Mouse (Mus musculus): ENCODE measurements around the gene Nudt5.

Gene Nudt5

DNA sequence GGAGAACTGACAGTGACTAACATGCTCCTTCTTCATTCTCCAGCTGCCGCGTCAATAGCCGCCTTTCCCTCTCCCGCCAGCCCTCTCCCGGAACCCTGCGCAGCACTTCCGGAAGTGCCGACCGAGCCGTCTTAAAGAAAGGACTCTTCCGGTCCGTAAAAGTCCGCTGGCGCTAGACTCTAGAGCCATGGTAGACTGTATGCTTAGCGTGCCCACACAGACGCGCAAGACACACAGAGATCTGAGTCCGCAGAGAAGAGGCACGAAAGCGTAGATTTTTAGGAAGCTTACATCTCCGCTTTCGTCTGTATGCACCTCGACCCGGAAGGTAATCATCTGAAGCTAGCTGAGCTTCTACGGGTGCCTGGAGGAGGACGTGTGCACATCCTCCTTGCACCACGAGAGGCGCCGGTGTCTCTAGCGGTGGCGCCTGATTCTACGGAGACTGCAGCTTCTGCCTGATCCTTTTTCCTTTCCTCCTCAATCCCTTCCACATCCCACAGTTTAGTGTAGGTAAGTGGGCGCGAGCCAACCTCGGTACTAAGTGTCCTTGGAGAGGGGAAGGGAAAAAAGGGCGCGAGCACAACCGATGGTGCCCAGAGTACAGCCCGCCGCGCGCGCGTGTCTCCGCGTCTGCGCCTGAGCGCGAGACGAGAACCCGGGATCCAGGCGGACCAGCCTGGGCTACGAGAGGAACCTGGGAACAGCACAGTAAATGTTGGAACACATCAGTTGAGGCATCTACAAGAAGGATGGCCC is at the start of gene Nudt5, which contains the start of gene Cdc123:
Gene Nudt5, plus strand, starts transcription at position 147 of the 759 bp plus-strand sequence.
Gene Cdc123, minus strand, starts transcription at position 292 of the 759 bp plus-strand sequence.
- peak; percentile 92 to 95 for DNase-seq (ENCODE audit: low spot score in 2 of 2)

DNA sequence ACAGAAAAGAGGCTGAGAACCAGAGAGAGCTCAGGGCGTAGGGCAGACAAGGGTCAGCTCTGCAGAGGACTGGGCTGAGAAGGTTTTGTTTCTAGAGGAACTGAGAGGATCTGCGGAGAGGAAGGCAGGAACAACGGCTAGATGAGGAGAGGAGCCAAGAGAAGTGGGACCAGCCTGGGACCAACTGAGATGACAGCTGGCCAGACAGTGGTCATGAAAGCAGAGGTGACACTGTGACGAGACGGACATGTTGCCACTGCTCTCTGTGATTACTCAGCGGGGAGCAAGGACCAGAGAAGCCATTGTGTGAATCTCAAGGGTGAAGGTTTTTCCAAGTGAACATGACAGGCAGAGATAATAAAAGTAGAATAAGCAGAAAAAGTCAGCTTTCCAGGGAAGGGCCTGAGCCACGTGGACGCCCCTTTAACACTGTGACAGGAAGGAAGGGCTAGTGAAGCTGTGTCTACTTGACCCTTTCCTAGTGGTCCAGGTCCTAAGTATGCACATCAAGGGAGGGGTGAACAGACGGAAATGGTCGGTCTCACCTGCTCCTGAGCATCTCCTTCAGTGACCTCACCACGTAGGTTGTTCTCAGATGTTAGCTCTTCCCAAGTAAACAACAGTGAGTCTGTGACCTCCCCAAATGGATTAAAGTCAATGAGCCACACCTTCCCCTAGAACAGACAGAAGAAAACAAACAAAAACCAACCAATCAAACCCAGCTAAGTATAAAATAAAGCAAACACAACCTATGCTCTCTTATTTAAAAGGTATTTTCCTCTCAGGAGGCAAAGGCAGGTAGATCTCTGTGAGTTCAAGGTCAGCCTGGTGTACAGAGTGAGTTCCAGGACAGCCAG is 46.8 kb upstream of the Nudt5 start:
- DNase-seq (ENCODE audit: low spot score in 2 of 2) = no peak

DNA sequence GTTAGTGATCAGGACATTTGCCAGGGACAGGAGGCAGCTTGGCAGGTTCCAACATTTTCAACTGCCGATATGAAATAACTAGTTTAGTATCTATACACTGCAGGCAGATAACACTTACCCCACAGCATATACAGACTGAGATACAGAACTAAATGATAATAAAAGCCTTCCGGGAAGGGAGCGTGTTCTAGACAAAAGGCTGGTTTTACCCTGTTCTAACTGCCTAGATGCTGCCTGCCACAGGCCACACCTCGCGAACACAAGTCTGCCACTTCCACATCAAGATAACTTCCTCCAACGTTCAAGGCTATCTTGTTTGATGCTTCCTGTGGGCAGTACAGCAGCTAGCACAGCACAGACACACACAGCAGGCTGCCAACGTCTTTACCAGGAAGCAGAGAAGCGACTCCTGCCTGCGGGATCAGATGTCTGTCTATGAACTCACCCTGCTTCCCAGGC is 43.6 kb upstream of the Nudt5 start:
- no peak for DNase-seq (ENCODE audit: low spot score in 2 of 2)

DNA sequence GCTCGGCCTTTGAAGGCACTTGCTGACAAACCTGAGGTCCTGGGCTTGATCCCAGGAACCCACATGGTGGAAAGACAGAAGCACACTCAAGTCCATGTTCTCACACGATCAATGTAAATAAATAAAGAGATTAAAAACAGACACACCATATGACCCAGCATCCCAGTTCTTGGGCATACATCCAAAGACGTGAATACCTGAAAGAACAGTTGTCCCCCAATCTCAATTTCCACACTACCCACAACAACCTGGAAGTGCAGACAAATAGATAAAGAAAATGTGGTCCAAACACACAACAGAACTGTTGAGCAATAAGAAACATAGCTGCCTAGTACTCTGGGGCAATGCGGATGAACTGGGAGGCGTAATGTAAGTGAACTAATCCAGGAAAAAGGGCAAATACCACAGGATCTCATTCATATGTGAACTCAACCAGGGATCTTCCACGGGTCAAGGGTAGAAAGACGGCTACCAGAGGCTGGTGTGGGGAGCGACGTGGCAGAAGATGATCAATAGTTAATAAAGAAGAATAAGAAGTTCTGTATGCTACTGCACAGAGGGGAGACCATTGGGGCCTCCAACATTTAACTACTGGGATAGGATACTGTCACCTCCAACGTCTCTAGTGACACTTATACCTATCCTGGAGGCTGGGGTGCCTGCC is 42.8 kb upstream of the Nudt5 start:
- no peak for DNase-seq (ENCODE audit: low spot score in 2 of 2)

DNA sequence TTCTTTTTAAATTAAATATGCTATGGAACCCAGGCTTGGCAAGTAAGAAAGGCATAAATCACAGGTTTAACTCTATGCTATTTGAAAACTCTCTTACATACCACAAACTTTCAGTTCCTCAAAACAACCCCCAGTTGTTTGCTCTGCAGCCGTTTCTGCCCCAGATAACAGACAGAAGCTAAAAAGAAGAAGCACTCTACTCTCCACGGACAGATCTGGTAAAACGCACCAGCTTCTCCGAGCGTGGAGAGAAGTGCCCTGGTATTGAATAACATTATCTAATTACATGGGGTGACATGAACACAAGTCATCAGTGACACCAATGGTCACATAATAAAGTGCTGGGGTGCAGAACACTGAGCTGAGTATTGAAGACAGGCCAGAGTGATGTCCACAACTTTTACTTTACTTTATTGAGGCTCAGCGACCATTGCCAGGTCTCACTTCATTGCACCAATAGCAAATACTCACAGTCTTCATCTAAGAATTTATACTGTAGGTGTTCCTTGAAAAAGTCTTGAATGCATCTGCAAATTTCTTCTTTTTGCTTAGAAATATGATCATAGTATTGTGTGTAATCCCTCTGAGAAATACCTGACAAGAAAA is 40.3 kb upstream of the Nudt5 start:
- DNase-seq (ENCODE audit: low spot score in 2 of 2) = no peak

DNA sequence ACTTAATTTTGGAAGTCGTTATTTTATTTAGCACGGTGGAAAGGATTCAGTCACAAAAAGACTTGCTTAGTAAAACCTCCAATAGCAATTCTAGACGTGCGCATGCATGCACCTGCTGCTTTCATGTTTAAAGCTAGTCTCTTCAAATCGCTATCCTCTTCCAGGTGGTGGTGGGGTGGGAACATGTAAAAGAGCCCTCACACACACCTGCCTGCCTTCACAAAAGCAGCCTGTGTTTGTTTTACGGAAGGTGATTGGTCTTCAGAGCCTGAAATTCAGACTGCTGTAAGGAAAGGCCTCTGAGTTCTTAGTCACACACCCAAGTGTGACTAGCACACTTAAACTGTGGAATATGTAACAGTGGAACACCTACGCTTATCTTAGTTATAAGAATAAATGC is 39.6 kb upstream of the Nudt5 start:
- DNase-seq (ENCODE audit: low spot score in 2 of 2) = no peak

DNA sequence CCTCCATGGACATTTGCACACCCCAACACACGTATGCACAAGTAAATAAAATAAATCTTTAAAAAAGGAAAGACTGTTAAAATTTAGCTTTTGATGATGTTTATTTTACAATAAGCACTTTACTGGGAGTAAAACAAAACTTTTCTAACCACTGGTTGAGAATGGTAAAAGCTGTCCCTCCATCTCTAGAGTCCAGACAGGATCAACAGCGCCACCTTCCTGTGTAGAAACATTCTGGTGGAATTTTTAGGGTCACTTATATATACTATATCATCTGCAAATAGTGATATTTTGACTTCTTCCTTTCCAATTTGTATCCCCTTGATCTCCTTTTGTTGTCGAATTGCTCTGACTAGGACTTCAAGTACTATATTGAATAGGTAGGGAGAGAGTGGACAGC is 38.6 kb upstream of the Nudt5 start:
- peak in 1 of 2 experiments; percentile 19 for DNase-seq (ENCODE audit: low spot score in 2 of 2)

DNA sequence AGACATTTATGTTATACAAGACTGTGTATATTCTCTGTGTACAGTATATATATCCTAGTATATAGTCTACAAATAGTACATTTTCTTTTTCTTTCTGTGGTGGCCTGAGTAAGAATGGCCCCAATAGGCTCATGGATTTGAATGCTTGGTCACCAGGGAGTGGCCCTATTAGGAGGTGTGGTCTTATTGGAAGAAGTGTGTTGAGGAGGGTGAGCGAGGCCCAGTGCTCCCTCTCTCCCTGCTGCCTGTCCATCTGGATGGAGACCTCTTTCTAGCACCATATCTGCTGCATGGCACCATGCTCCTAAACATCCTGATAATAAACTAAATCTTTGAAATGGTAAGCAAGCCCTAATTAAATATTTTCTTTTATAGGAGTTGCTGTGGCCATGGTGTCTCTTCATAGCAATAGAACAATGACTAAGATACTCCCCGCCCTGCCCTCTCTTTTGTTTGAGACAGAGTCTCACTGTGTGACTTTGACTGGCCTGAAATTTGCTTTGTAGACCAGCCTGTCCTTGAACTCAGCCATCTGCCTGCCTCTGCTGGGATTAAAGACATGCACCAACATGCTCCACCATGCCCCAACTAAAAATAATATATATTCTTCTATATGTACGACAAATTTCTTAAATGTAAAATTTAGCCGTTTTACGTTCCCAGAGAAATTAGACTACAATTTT is 34.6 kb upstream of the Nudt5 start:
- DNase-seq (ENCODE audit: low spot score in 2 of 2) = no peak

DNA sequence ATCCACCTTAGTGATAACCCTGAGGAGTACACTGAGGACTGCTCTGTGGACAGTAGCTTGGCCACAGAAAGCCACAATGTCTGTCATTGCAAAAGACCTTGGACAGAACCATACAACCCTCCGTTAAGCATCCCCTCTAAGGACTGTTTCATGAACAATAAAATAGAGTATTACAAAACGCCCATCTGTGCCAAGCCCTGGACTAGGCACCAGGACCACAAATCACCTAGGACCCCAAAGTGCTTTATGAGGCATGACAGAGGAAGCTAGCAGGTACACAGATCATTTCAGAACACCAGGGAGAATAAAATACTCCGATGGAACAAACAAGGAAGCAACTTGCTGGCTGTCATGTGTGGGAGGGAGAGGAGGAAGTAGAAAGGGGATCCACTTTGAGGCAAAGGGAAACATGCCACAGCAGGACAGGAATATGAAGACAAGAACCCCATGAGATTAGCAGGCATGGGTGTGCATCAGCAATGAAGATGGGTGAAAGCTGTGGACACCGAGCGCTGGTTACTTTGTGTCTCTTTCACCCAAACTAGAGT is 33.5 kb upstream of the Nudt5 start:
- DNase-seq (ENCODE audit: low spot score in 2 of 2) = no peak

DNA sequence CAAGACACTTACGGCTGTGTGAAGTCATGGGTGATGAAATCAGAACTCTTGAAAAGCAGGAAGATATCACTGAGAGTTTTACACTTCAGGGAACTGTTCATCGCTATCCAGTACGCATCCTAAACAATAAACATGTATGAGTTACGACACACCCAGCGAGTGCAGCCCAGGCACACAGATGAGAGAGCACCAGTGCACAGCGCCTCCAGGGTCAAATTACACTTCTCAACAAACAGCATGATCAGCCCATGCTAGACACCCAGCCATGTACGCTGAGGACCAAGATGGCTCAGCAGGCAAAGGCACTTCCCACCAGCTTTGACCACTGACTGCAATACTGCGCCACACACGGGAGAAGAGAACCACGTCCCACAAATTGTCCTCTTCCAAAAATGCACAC is 23.6 kb upstream of the Nudt5 start:
- no peak for DNase-seq (ENCODE audit: low spot score in 2 of 2)

DNA sequence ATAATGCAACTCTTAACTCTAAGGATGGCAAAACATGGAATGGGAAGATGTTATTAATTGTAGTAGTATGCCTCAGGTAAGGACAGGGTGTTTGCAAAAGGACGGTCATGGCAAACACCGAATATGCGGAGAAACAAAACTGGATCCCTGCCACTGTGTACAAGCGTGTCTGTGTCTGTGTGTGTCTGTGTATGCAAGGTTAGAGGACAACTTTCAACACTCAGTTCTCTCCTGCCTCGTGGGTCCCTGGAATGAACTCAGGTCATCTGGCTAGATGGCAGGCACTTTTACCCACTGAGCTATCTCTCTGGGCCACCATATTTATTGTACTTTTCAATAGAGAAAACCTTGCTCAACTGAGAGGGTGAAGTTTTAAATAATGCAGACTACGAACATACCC is 22.4 kb upstream of the Nudt5 start:
- DNase-seq (ENCODE audit: low spot score in 2 of 2) = no peak

DNA sequence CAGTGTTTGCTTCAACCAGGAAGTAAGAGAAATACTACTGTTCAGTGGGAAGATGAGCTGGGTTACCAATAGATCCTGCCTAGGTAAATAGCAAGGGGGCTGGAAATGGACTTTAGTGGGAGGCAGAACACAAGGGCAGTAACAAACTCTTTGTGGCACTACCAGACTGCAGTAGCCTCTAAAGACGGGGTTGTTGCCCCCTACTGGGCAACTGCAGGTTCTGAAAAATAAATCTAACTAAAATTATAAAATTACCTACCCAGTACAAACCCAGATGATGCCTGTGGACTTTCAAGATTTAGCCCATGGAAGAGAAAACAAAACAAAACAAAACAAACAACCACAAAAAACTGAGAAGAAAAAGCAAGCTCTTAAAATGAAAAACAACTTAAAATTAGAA is 20.6 kb upstream of the Nudt5 start:
- no peak for DNase-seq (ENCODE audit: low spot score in 2 of 2)

DNA sequence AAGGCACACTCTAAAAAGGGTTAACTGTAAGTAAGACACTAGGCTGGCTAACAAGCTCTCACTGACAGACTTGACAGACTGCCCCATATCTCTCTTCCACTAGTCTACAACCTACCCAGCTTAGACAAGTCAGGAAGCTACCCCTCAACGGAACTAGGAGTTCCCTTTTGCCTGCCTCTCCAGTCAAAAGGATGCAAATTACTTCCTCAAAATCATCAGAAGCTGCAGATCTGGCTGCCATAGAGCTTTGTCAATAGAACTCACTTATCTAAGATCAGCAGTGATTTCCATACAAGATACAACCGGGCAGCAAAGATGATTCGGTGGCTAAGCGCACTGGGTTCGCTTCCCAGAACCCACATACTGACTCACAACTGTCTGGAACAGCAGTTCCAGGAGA is 20.1 kb upstream of the Nudt5 start:
- DNase-seq (ENCODE audit: low spot score in 2 of 2) = no peak

DNA sequence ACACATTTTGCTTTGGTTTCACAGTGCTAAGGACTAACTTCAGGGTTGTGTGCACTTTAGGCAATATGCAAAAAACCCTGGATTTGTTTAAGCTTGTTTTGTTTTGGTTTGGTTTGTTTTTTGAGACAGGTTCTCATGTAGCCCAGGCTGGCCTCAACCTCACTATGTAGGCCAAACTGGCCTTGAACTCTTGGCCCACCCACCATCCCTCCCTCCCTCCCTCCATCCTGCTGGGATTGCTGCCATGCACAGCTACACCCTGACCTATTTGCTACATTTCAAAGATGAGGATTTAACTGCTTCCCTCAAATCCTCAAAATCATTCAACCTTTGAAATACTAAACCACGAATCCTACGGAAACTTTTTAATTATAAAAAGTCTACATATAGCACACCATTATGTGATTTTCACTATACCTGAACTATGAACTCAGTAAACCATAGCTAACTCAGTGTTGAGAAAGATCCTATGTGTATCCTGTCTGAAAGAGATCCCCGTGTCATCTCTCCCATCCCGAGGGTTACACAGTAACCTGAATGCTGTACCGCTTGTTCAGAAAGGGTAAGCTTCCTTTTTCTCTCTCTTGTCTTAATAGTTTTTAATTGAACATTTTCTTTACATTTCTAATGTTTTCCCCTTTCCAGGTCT is 19.4 kb upstream of the Nudt5 start:
- DNase-seq (ENCODE audit: low spot score in 2 of 2) = no peak

DNA sequence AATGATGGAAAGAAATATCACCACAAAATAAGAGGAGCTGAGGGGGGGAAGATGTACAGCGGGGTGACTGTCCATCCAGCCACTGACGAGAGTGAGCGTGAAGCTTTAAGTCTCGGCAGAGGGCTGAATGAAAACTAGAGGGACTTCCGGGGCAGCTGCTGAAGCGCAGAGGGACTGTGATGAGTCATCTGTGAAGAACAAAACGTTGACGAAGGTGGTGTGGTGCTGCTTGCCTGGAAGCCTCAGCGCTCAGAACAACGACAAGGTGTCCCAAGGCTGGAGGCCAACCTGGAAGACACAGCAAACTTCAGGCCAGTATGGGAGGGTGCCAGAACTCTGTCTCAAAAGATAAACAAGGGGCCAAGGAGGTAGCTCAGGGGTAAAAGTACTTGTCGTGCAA is 4.0 kb upstream of the Nudt5 start:
- DNase-seq (ENCODE audit: low spot score in 2 of 2) = no peak

DNA sequence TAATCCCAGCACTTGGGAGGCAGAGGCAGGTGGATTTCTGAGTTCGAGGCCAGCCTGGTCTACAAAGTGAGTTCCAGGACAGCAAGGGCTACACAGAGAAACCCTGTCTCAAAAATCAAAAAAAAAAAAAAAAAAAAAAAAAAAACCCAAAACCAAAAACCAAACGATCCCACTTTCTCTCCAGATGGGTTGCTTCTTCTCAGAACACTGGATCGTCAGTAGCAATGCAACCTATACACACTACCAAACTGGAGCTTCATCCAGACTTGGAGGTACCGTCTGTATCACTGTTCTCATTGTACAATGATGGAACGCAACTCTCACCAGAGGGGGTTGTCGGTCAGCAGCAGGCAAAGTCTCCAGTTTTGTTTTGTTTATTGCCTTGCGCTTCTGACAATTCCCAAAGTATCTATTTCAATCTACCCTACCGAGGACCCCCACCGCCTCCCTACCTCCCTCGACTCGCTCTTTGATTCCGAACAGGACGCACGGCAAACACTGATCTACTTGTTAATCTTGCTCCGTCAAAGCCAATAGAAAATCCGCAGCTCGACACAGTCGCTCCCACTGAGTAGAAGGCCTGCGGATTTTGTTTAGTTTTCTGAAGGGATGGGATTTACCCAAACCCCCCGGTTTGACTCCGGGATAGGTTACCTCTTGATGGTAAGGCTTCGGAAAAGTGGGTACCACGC is 492 bp upstream of the Nudt5 start:
- DNase-seq (ENCODE audit: low spot score in 2 of 2) = no peak

DNA sequence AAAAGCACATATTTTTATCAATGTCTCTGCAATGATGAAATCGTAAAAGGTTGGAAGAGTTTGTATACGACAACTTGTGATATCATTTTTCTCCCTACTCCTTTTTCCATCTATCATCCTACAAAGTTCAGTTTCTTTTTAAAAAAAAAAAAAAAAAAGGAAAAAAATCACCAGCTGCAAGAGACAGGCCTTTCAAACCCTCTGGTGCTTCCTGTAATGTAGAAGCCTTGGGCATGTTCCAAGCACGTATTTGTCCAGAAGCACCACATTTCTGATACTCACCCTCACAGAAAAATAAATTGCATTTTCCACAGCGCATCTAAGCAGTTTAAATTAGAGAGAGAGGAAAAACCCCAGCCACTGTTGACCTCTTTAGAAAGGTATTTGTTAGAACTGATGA is 1.0 kb downstream of the Nudt5 start:
- DNase-seq (ENCODE audit: low spot score in 2 of 2) = no peak

DNA sequence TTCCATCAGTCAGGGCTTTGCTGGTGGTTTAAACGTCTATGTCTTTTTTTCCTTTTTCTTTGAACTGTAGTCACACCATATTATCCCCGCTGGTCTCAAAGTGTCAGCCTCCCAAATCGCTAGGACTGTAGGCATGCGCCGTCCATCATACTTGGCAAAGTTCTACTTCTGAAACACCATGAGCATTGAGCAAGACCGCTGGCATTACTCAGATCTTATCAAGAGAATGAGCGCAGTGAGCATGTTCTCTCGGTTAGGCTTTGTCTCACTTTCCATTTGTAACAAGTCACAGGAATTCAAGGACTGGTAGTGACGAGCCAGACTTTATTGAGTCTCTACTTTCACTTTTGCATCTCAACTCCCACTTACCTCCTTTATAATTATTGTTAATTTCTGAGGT is 6.3 kb downstream of the Nudt5 start:
- no peak for DNase-seq (ENCODE audit: low spot score in 2 of 2)

DNA sequence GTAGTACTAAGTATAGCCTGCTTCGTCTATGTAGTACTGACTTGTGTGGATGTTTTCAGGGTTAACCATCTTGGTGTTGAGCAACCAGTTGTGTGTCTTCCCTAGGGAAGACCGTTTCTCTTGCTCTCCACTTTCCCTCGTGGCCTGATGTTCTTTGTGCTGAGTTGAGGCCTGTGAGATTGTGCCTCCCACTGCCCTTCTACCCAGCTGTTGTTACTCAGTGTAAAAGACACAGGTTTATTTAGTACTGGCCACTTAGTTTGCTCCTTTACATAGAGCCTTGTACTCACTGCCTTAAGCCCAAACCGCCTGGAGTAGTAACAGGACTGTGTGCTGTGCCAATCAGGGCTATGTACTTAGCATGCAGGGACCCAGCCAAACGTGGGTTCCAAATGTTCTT is 7.0 kb downstream of the Nudt5 start:
- DNase-seq (ENCODE audit: low spot score in 2 of 2) = no peak

DNA sequence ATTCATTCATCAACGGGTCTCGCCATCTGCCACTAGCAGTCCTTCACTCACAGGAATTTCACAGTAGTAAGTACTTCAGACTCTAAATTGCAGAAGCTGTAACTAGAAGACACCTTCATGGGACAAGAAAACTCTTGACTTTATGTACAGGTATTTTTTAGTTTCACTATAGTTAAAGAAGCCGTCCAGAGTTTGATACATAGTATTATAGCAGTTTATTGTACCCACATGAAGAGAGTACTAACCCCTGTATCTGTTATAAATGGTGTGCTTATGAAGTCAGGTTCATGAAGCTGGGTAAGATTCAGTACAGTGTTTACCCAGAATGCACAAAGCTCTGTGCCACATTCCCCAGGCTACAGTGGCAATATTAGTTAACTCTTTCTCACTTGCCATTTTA is 18.0 kb downstream of the Nudt5 start, which contains the start of gene Gm13199:
Gene Gm13199, minus strand, starts transcription at position 101 of the 400 bp plus-strand sequence.
- no peak for DNase-seq (ENCODE audit: low spot score in 2 of 2)

Data from right cerebral cortex, adult 2 months (tissue).